Mouse (Mus musculus) embryo, embryonic 9.5 days (tissue): ENCODE data around the gene Sf3b3.
A peak's percentile ranks its signal among the peaks of the same experiment; 100 is the strongest.

Experiments
- DNase-seq: peaks from one replicate; pipeline ENCODE4 v3.0.0-alpha.2; 2017; ENCODE audit errors: extremely low spot score

Gene Sf3b3

GRCm38 (mm10) chr8:110847645-110848495 is 1.3 kb upstream of the Sf3b3 start:
- no peak for DNase-seq

GRCm38 (mm10) chr8:110847171-110847549 is 573 bp upstream of the Sf3b3 start:
- DNase-seq: no peak

DNA sequence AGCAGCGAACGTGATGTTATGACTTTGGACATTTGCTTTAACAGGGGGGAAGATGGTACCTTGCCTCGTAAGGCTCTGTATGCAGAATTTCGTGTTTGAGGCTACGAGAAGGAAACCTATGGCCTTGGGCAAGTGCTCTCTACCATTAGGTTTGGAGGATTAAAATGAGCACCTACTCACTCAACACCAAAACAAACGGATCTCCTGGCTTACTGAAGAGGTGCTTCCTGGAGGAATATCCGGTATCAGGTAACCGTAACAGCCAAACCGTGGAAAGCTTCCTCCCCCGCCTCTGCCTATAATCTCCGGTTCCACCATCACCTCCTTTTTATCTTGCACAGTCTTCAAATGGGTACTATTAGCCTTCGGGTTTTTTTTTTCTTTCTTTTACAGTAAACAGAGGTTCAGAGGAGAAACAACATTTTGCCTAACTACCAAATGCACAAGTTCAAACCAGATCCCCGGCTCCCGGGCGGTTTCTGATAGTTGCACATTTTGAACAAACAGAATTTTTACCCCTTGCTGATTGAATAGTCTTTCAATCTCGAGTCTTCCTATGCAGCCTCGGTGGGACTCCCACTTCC is 674 bp downstream of the Sf3b3 start:
- peak; percentile 24 for DNase-seq

DNA sequence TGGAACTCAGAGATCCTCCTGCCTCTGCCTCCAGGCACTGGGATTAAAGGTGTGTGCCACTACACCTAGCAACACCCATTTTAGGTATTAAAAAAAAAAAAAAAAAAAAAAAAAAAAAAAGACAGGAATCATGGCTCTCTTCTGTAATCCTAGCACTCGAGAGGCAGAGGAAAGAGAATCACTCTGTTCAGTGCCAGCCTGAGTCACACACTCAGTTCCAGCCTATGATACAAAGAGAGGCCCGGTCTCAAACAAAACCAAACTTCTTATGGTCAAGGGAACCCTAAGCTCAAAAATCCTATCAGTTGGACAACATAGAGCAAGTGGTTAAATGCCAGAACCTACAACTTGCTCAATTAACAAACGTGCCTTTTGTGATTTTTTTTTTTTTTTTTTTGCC is 1.6 kb downstream of the Sf3b3 start:
- no peak for DNase-seq

GRCm38 (mm10) chr8:110843207-110843606 is 3.4 kb downstream of the Sf3b3 start:
- DNase-seq: no peak

GRCm38 (mm10) chr8:110842012-110842574 is 4.5 kb downstream of the Sf3b3 start:
- no peak for DNase-seq

DNA sequence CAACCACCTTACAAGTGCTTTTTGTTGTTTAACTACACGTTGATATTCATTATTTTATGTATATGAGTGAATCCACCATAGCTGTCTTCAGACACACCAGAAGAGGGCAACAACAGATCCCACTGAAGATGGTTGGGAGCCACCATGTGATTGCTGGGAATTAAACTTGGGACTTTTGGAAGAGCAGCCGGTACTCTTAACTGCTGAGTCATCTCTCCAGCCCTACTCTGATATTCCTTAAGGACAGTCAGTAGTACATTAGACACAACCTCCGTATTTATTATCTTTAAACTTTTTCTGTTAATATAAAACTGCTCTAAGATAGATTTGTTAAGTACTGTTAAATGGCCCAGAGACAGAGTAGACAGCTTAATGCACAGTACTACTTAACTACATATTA is 14.6 kb downstream of the Sf3b3 start:
- no peak for DNase-seq

GRCm38 (mm10) chr8:110828511-110828910 is 18.1 kb downstream of the Sf3b3 start:
- DNase-seq: no peak

DNA sequence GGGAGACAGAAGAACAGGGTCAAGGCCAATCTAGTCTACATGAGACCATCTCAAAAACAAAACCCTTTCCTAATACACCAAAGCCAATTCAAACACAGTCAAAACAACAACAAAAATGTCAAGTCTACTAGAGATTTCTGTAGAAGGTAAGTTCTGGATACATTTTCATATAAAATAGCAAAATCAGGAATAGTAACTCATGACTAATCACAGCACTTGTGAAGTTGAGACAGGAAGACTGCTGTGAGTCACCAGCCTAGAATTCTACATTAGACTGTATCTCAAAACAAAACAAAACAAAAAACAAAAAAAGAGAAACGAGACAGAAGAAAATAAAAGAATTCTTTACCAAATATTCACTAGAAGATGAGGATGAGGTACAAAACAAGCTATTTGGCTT is 21.7 kb downstream of the Sf3b3 start:
- no peak for DNase-seq

DNA sequence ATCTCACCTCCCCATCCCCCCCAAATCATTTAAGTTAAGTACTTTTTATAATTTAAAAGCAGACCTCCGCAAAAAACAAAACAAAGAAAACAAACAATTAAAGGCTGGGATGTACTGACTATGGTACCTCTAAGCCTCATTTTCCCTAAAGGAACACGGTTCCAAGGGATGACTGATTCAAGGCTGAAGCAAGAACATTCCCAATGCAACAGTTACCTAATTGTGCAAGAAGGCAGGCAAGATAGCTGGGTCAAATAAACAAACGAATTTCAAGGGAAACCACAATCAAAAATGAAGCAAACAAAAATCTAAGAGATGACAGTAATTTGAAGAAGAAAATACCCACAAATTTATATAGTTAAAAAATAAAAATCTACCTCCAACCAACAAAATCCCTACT is 24.6 kb downstream of the Sf3b3 start:
- DNase-seq: no peak

- DNase-seq: no peak
These were observed 26.3 kb downstream of the Sf3b3 start for GRCm38 (mm10) chr8:110820257-110820656.

GRCm38 (mm10) chr8:110818593-110818992 is 28.0 kb downstream of the Sf3b3 start:
- no peak for DNase-seq

- DNase-seq: no peak
These were observed 29.6 kb downstream of the Sf3b3 start for GRCm38 (mm10) chr8:110816990-110817389.

DNA sequence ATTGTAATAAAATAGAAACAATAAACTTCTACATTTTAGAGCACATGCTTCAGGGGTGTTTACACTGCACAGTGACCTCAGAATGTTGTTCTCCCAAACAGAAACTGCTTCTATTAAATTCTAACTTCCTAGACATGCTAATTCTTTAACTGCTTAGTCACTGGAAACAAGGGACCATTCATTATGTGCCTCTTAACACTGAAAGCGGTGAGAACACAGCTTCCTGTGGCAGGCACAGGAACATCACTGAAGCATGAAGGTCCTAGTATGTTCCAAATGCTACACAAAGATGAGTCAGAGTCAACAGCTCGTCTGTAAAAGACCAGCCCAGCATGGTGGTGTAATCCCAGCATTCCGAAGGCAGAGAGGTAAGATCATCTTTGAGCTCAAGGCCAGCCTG is 31.3 kb downstream of the Sf3b3 start:
- no peak for DNase-seq

DNA sequence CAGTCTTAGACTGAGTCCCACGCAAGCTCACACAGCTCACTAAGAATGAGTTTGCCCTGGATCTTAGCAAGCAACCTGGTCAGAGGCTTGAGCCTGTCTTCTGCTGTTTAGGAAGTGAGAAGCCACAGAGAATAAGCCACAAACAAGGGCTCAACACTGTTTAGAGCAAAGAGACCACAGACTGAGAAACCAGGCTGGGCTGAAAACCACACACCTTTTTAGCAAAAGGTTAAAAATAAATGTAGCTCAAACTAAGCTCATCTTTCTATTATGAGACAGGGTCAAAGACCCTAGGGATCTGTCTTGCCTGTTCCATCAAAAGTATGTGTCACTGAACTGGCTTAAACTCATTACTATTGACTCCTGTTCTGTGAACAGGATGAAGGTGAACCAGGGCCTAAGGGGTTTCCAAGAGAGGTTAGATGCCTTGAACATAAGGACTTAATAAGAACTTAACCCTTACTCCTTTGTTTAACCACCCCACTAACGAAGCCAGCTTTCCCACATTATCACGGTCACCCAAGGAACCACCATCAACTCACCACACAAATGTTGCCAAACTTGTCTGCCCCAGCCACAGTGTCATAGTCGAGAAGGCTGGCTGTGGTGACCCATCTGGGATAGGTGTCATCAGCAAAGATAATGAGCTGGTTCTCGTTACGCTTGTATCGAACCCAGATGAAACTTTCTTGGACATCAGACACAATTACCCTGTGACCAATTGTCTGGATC is 33.3 kb downstream of the Sf3b3 start:
- DNase-seq: no peak

DNA sequence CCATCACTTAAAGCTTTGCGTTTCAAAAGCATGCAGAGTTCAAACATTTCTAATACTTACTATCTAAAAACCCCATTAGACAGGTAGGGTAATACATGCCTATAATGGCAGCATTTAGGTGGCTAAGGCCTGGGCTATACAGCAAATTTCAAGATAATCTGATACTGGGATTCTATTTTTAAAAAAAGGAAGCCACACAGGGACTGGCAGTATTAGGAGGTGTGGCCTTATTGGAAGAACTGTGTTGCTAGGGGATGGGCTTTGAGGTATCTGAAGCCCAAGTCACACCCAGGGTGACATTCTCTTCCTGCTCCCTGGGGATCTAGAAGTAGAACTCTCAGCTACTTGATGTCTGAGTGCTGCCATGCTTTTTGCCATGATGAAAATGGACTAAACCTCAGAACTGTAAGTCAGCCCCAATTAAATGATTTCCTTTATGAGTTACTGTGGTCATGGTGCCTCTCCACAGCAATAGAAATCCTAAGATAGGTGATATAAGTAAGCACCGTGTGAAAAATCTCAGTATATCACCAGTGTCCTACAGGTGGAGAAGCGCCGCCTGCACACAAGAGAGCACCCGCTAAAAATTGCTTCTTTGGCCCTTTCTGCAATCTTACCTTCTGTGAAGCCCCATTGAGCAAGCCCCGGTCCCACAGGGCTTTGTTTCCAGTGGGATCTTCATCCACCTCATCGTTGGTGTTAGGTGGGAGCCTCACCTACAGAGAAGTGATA is 34.1 kb downstream of the Sf3b3 start:
- DNase-seq: no peak

DNA sequence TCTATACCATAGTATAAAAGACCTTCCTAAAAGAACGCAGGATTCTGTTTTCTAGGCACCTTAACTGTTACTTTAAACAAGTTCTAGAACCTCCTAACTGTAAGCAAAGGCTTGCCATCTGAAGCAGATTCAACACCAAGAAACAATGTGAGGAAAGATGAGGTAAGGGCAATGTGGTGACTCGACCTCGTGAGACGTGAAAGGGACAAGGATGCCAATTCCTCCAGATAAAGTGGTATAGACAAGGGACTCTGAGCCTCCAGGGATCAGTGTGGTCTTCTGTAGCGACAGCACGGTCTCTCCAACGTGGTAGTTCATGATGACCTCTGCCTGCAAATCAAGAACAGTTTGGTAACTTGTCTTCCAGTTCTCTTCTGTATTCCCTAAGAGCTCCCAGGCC is 34.8 kb downstream of the Sf3b3 start:
- no peak for DNase-seq

GRCm38 (mm10) chr8:110811116-110811515 is 35.5 kb downstream of the Sf3b3 start:
- no peak for DNase-seq

DNA sequence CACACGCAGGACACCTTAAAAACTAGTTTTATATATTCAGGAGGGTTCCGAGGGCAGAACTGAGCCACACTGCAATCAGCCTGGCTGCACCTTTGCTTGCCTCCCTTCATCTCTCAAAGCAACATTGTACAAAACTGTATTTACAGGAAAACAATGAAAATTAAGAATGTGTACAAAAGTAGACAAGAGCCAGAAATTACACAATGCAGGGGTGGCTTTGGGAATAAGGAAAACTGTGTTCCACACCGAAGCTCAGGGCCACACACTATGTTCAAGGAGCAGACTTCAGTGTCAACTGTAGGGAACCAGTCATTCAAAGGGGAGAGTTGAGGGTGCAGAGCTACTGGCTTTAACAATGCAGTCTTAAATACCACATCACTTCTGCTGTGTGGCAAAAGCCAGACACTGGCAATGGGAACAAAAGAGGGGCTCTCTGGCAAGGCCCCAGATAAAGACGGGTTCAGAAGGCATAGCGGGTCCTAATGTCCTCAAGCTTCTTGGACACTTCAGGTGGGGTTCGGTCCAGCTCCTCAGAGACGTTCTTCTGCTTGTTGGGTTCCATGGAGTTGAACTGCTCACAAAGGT is 36.0 kb downstream of the Sf3b3 start:
- no peak for DNase-seq

DNA sequence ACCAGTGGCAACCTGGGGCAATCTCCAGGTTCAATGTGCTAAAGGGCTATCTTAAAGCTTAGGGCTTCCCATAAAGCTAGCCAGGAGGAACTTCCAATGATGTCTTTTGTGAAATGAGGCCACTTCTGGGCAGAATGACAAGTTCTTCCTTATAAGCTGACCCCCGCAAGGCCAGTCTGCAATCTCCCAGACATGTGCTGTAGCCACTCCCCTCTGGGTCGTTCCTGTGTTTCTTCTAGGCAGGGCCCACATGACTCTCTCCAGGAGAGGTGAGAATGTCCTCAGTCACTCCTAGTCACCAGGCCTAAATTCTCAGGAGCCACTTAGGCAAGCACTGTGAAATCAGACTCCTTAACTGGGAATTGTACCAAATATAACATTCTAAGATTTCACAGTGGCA is 36.8 kb downstream of the Sf3b3 start:
- DNase-seq: no peak
